Mouse (Mus musculus): Measurements from ENCODE around the gene Inpp5a. TPM values are rescaled to one million over a fixed set of nuclear protein-coding genes. Genes with fewer than 3 reads are reported as not detected.

The Inpp5a gene
- polyA plus RNA-seq (2012; rRNA removed) = 10.5 and 12.4 TPM in 2 replicates

GRCm38 (mm10) chr7:139388670-139389212, at the start of gene Inpp5a:
Gene Inpp5a (plus strand): TSS chr7:139389109.

GRCm38 (mm10) chr7:139582595-139582994, 193.7 kb downstream of the Inpp5a start, which contains the start of gene Nkx6-2:
Gene Nkx6-2 (minus strand): TSS chr7:139582797.

Other genes starting within 250 kb of the Inpp5a start
- 4.9 and 6.7 TPM in 2 replicates for gene Lrrc27, start 176.1 kb upstream of the Inpp5a start, polyA plus RNA-seq (2012; rRNA removed)
- 57.1 and 59.3 TPM in 2 replicates for gene Stk32c, start 175.8 kb upstream of the Inpp5a start, polyA plus RNA-seq (2012; rRNA removed)
- 4.6 and 5.2 TPM in 2 replicates for gene Pwwp2b, start 140.6 kb upstream of the Inpp5a start, polyA plus RNA-seq (2012; rRNA removed)
- gene Nkx6-2, start 193.7 kb downstream of the Inpp5a start, polyA plus RNA-seq (2012; rRNA removed) = 2.1 and 2.2 TPM in 2 replicates